Mouse (Mus musculus) cortical plate, adult 2 months (tissue): ENCODE data around the gene BC037034.

Experiments used
- CTCF ChIP-seq: fragments of 200-500 bp; IDR thresholded peaks from 2 replicates; pipeline ENCODE4 v1.5.1; 2011; ENCODE audit warnings: mild to moderate bottlenecking, control low read depth, low read length; ENCODE audit not compliant: insufficient read depth; ENCODE audit errors: extremely low read depth
- POLR2A ChIP-seq: fragments of 200-500 bp; IDR thresholded peaks from 2 replicates; pipeline ENCODE4 v1.6.1; 2011; ENCODE audit warnings: mild to moderate bottlenecking, low read length, control low read depth; ENCODE audit not compliant: insufficient read depth; ENCODE audit errors: extremely low read depth

- no peak for TF ChIP-seq CTCF
- TF ChIP-seq POLR2A, result no peak
Observed at GRCm38 (mm10) chr5:138258078-138258477, 5.8 kb downstream of the BC037034 start.
